Mouse (Mus musculus) C2C12 (cell line): ENCODE data around the gene Lhx2.

Source experiments
- CTCF ChIP-seq: IDR thresholded peaks from one replicate; pipeline ENCODE4 v1.5.1; 2011; ENCODE audit not compliant: control insufficient read depth, insufficient read depth, insufficient read length
- MAX ChIP-seq: IDR thresholded peaks from one replicate; pipeline ENCODE4 v1.6.1; 2011; ENCODE audit warnings: mild to moderate bottlenecking, control low read depth
- MYOD1 ChIP-seq: IDR thresholded peaks from one replicate; pipeline ENCODE4 v1.6.1; 2011; ENCODE audit warnings: low read depth; ENCODE audit not compliant: control insufficient read depth, insufficient read length
- USF1 ChIP-seq: IDR thresholded peaks from one replicate; pipeline ENCODE4 v1.6.1; 2011; ENCODE audit warnings: low read depth, mild to moderate bottlenecking, control low read depth, moderate library complexity

GRCm38 (mm10) chr2:38409309-38409708, 70.2 kb downstream of the Lhx2 start:
- TF ChIP-seq MYOD1 (peak; percentile 15), CTCF (no peak), USF1 (no peak), MAX (no peak)
